Mouse (Mus musculus) naive thymus-derived CD4-positive, alpha-beta T cell, adult 2 months (primary cell): Measurements from ENCODE around the gene Sbf2.
"Not testable (repeated sequence)": the region's sequence is repeated elsewhere in the genome, so short reads cannot be mapped to it uniquely, and the experiment has no call there.

Experiments
- DNase-seq: peaks from one replicate; pipeline ENCODE4 v3.0.0-alpha.2; 2011; ENCODE audit warnings: low read depth

The Sbf2 gene

GRCm38 (mm10) chr7:110565815-110566549 lies 48.7 kb downstream of the Sbf2 start:
- DNase-seq = no peak

- DNase-seq = no peak
Observed at GRCm38 (mm10) chr7:110561647-110562046, 53.1 kb downstream of the Sbf2 start.

GRCm38 (mm10) chr7:110557001-110557400 lies 57.7 kb downstream of the Sbf2 start:
- DNase-seq = no peak

- DNase-seq = no peak
Observed at GRCm38 (mm10) chr7:110556221-110556620, 58.5 kb downstream of the Sbf2 start.

GRCm38 (mm10) chr7:110555260-110555659 lies 59.5 kb downstream of the Sbf2 start:
- DNase-seq = no peak

GRCm38 (mm10) chr7:110548268-110548667 lies 66.5 kb downstream of the Sbf2 start:
- DNase-seq = peak; percentile 20

- no peak for DNase-seq
Observed at GRCm38 (mm10) chr7:110543341-110543740, 71.4 kb downstream of the Sbf2 start.

- no peak for DNase-seq
Observed at GRCm38 (mm10) chr7:110539266-110539665, 75.5 kb downstream of the Sbf2 start.

- not testable (repeated sequence) for DNase-seq
Observed at GRCm38 (mm10) chr7:110530295-110530694, 84.4 kb downstream of the Sbf2 start.

GRCm38 (mm10) chr7:110525090-110525775 lies 89.5 kb downstream of the Sbf2 start:
- DNase-seq = no peak

- DNase-seq = no peak
Observed at GRCm38 (mm10) chr7:110516241-110517220, 98.2 kb downstream of the Sbf2 start.

- no peak for DNase-seq
Observed at GRCm38 (mm10) chr7:110514131-110514530, 100.6 kb downstream of the Sbf2 start.

GRCm38 (mm10) chr7:110498653-110499052 lies 116.1 kb downstream of the Sbf2 start:
- no peak for DNase-seq

GRCm38 (mm10) chr7:110491038-110491437 lies 123.7 kb downstream of the Sbf2 start:
- DNase-seq = no peak

GRCm38 (mm10) chr7:110485051-110485450 lies 129.7 kb downstream of the Sbf2 start:
- no peak for DNase-seq

GRCm38 (mm10) chr7:110470987-110471386 lies 143.7 kb downstream of the Sbf2 start:
- no peak for DNase-seq

GRCm38 (mm10) chr7:110463471-110463870 lies 151.3 kb downstream of the Sbf2 start:
- no peak for DNase-seq

- peak; percentile 75 for DNase-seq
Observed at GRCm38 (mm10) chr7:110432301-110432700, 182.4 kb downstream of the Sbf2 start.

- DNase-seq = no peak
Observed at GRCm38 (mm10) chr7:110416318-110416717, 198.4 kb downstream of the Sbf2 start.

- no peak for DNase-seq
Observed at GRCm38 (mm10) chr7:110414276-110414675, 200.4 kb downstream of the Sbf2 start.

- DNase-seq = no peak
Observed at GRCm38 (mm10) chr7:110402092-110402491, 212.6 kb downstream of the Sbf2 start.

- no peak for DNase-seq
Observed at GRCm38 (mm10) chr7:110392576-110392975, 222.1 kb downstream of the Sbf2 start.
